Mouse (Mus musculus) cerebellum, adult 2 months (tissue): ENCODE results near the gene B230217C12Rik.

Source experiments
- CTCF ChIP-seq: fragments of 200-500 bp; IDR thresholded peaks from 2 replicates; pipeline ENCODE4 v1.5.1; 2011; ENCODE audit warnings: low read depth, mild to moderate bottlenecking, control low read depth, low read length, moderate library complexity, borderline replicate concordance; ENCODE audit not compliant: insufficient read depth
- POLR2A ChIP-seq: fragments of 200-500 bp; IDR thresholded peaks from 2 replicates; pipeline ENCODE4 v1.6.1; 2011; ENCODE audit warnings: low read length, control low read depth, borderline replicate concordance; ENCODE audit not compliant: insufficient read depth

GRCm38 (mm10) chr11:97832001-97832400 is 8.6 kb upstream of the B230217C12Rik start:
- TF ChIP-seq POLR2A (no peak), CTCF (no peak)
